Mouse (Mus musculus): ENCODE measurements around the gene Nt5c2. TPM values are rescaled to one million over a fixed set of nuclear protein-coding genes. Genes with fewer than 3 reads are reported as not detected.

Gene Nt5c2
- polyA plus RNA-seq, 1 experiment from 2014 or later = 81.5 TPM

- peaks cover 78% of the 10 kb centered on the region for H3K36me3 ChIP-seq
- H3K27ac ChIP-seq = no peak overlapping the region
- no peak overlapping the region for H3K4me3 ChIP-seq
- WGBS = 86% methylated on average over 14 of the region's 14 CpGs
- no peak overlapping the region for H3K9ac ChIP-seq
- no peaks in the 10 kb centered on the region for H3K27me3 ChIP-seq (replicated peaks)
- no peak overlapping the region for H3K4me2 ChIP-seq (replicated peaks)
- no peaks in the 10 kb centered on the region for H3K9me3 ChIP-seq
- H3K4me1 ChIP-seq = no peaks in the 10 kb centered on the region
- ATAC-seq (ENCODE audit: low FRiP score, low read depth) = no peak
Measured at GRCm38 (mm10) chr19:46887811-46888527, 127.0 kb downstream of the Nt5c2 start.

- no peak overlapping the region for H3K4me2 ChIP-seq (replicated peaks)
- 92% methylated on average over 7 of the region's 7 CpGs for WGBS
- no peaks in the 10 kb centered on the region for H3K4me1 ChIP-seq
- H3K9ac ChIP-seq = no peak overlapping the region
- H3K9me3 ChIP-seq = no peaks in the 10 kb centered on the region
- no peaks in the 10 kb centered on the region for H3K27me3 ChIP-seq (replicated peaks)
- H3K4me3 ChIP-seq = no peak overlapping the region
- ATAC-seq (ENCODE audit: low FRiP score, low read depth) = no peak
- H3K36me3 ChIP-seq = peaks cover 78% of the 10 kb centered on the region
- no peak overlapping the region for H3K27ac ChIP-seq
Measured at GRCm38 (mm10) chr19:46886826-46887225, 128.1 kb downstream of the Nt5c2 start.

- WGBS = 89% methylated on average over 4 of the region's 4 CpGs
Measured at GRCm38 (mm10) chr19:46885365-46885764, 129.6 kb downstream of the Nt5c2 start.

GRCm38 (mm10) chr19:46879876-46880275 is 135.1 kb downstream of the Nt5c2 start:
- ATAC-seq (ENCODE audit: low FRiP score, low read depth) = no peak
- Histone ChIP-seq H3K9ac (no peak overlapping the region), H3K4me3 (no peak overlapping the region), H3K27me3 (replicated peaks) (no peaks in the 10 kb centered on the region), H3K27ac (no peak overlapping the region), H3K4me2 (replicated peaks) (no peak overlapping the region), H3K36me3 (peaks cover 27% of the 10 kb centered on the region; the same call in 1 of the 2 replicates), H3K9me3 (no peaks in the 10 kb centered on the region), H3K4me1 (no peaks in the 10 kb centered on the region)
- 95% methylated on average over 2 of the region's 2 CpGs for WGBS

More at GRCm38 (mm10) chr19:46885365-46885764, 129.6 kb downstream of the Nt5c2 start:
- H3K9me3 ChIP-seq = no peaks in the 10 kb centered on the region
- no peak overlapping the region for H3K27ac ChIP-seq
- H3K9ac ChIP-seq = no peak overlapping the region
- H3K4me3 ChIP-seq = no peak overlapping the region
- no peaks in the 10 kb centered on the region for H3K27me3 ChIP-seq (replicated peaks)
- H3K36me3 ChIP-seq = peaks cover 67% of the 10 kb centered on the region
- no peak for ATAC-seq (ENCODE audit: low FRiP score, low read depth)
- no peaks in the 10 kb centered on the region for H3K4me1 ChIP-seq
- H3K4me2 ChIP-seq (replicated peaks) = no peak overlapping the region

- H3K9ac ChIP-seq = no peak overlapping the region
- no peak overlapping the region for H3K4me2 ChIP-seq (replicated peaks)
- H3K9me3 ChIP-seq = no peaks in the 10 kb centered on the region
- H3K4me3 ChIP-seq = no peak overlapping the region
- no peaks in the 10 kb centered on the region for H3K27me3 ChIP-seq (replicated peaks)
- no peak for ATAC-seq (ENCODE audit: low FRiP score, low read depth)
- H3K36me3 ChIP-seq = peaks cover 19% of the 10 kb centered on the region; the same call in 1 of the 2 replicates
- no peak overlapping the region for H3K27ac ChIP-seq
- 62% methylated on average over 13 of the region's 13 CpGs for WGBS
- H3K4me1 ChIP-seq = no peaks in the 10 kb centered on the region
Measured at GRCm38 (mm10) chr19:46878346-46878745, 136.6 kb downstream of the Nt5c2 start.

GRCm38 (mm10) chr19:46877886-46878285 is 137.1 kb downstream of the Nt5c2 start:
- H3K27me3 ChIP-seq (replicated peaks) = no peaks in the 10 kb centered on the region
- 88% methylated on average over 13 of the region's 13 CpGs for WGBS
- H3K4me1 ChIP-seq = no peaks in the 10 kb centered on the region
- peaks cover 17% of the 10 kb centered on the region; the same call in 1 of the 2 replicates for H3K36me3 ChIP-seq
- ATAC-seq (ENCODE audit: low FRiP score, low read depth) = no peak
- H3K4me3 ChIP-seq = no peak overlapping the region
- no peak overlapping the region for H3K9ac ChIP-seq
- H3K27ac ChIP-seq = no peak overlapping the region
- H3K4me2 ChIP-seq (replicated peaks) = no peak overlapping the region
- H3K9me3 ChIP-seq = no peaks in the 10 kb centered on the region

GRCm38 (mm10) chr19:46875790-46876189 is 139.2 kb downstream of the Nt5c2 start:
- WGBS = 50% methylated on average over 12 of the region's 12 CpGs
- Histone ChIP-seq H3K27ac (no peak overlapping the region), H3K4me3 (no peak overlapping the region), H3K9me3 (no peaks in the 10 kb centered on the region), H3K36me3 (peaks cover 8% of the 10 kb centered on the region; the same call in 1 of the 2 replicates), H3K4me2 (replicated peaks) (no peak overlapping the region), H3K27me3 (replicated peaks) (no peaks in the 10 kb centered on the region), H3K9ac (no peak overlapping the region), H3K4me1 (no peaks in the 10 kb centered on the region)
- ATAC-seq (ENCODE audit: low FRiP score, low read depth) = peak; percentile 44; the same call in 1 of the 2 replicates

- WGBS = 86% methylated on average over 3 of the region's 3 CpGs
- no peaks in the 10 kb centered on the region for H3K9me3 ChIP-seq
- no peak for ATAC-seq (ENCODE audit: low FRiP score, low read depth)
- H3K27ac ChIP-seq = no peak overlapping the region
- H3K4me1 ChIP-seq = no peaks in the 10 kb centered on the region
- no peak overlapping the region for H3K4me2 ChIP-seq (replicated peaks)
- peaks cover 8% of the 10 kb centered on the region; the same call in 1 of the 2 replicates for H3K36me3 ChIP-seq
- no peaks in the 10 kb centered on the region for H3K27me3 ChIP-seq (replicated peaks)
- H3K9ac ChIP-seq = no peak overlapping the region
- no peak overlapping the region for H3K4me3 ChIP-seq
Measured at GRCm38 (mm10) chr19:46873924-46874323, 141.0 kb downstream of the Nt5c2 start.

- no peak for ATAC-seq (ENCODE audit: low FRiP score, low read depth)
- H3K9ac ChIP-seq = no peak overlapping the region
- H3K4me1 ChIP-seq = no peaks in the 10 kb centered on the region
- no peak overlapping the region for H3K4me2 ChIP-seq (replicated peaks)
- H3K4me3 ChIP-seq = no peak overlapping the region
- H3K27ac ChIP-seq = no peak overlapping the region
- no peaks in the 10 kb centered on the region for H3K9me3 ChIP-seq
- H3K27me3 ChIP-seq (replicated peaks) = no peaks in the 10 kb centered on the region
- 86% methylated on average over 7 of the region's 7 CpGs for WGBS
- H3K36me3 ChIP-seq = no peaks in the 10 kb centered on the region
Measured at GRCm38 (mm10) chr19:46871651-46872050, 143.3 kb downstream of the Nt5c2 start.

GRCm38 (mm10) chr19:46871096-46871495 is 143.9 kb downstream of the Nt5c2 start:
- no peaks in the 10 kb centered on the region for H3K9me3 ChIP-seq
- H3K9ac ChIP-seq = no peak overlapping the region
- H3K4me1 ChIP-seq = no peaks in the 10 kb centered on the region
- no peak overlapping the region for H3K4me2 ChIP-seq (replicated peaks)
- H3K27ac ChIP-seq = no peak overlapping the region
- no peak for ATAC-seq (ENCODE audit: low FRiP score, low read depth)
- no peaks in the 10 kb centered on the region for H3K36me3 ChIP-seq
- H3K4me3 ChIP-seq = no peak overlapping the region
- H3K27me3 ChIP-seq (replicated peaks) = no peaks in the 10 kb centered on the region
- 94% methylated on average over 4 of the region's 4 CpGs for WGBS

- Histone ChIP-seq H3K4me1 (no peaks in the 10 kb centered on the region), H3K9me3 (no peaks in the 10 kb centered on the region), H3K36me3 (no peaks in the 10 kb centered on the region), H3K4me2 (replicated peaks) (no peak overlapping the region), H3K27ac (no peak overlapping the region), H3K4me3 (no peak overlapping the region), H3K27me3 (replicated peaks) (no peaks in the 10 kb centered on the region), H3K9ac (no peak overlapping the region)
- no peak for ATAC-seq (ENCODE audit: low FRiP score, low read depth)
- WGBS = 14% methylated on average over 6 of the region's 6 CpGs
Measured at GRCm38 (mm10) chr19:46869526-46869925, 145.4 kb downstream of the Nt5c2 start.

- ATAC-seq (ENCODE audit: low FRiP score, low read depth) = no peak
Measured at GRCm38 (mm10) chr19:46869049-46869448, 145.9 kb downstream of the Nt5c2 start.

GRCm38 (mm10) chr19:46865381-46865780 is 149.6 kb downstream of the Nt5c2 start:
- ATAC-seq (ENCODE audit: low FRiP score, low read depth) = no peak
- Histone ChIP-seq H3K4me2 (replicated peaks) (no peak overlapping the region), H3K36me3 (no peaks in the 10 kb centered on the region), H3K27me3 (replicated peaks) (no peaks in the 10 kb centered on the region), H3K4me3 (no peak overlapping the region), H3K9ac (no peak overlapping the region), H3K4me1 (no peaks in the 10 kb centered on the region), H3K9me3 (no peaks in the 10 kb centered on the region), H3K27ac (no peak overlapping the region)
- WGBS = 92% methylated on average over 4 of the region's 4 CpGs

More at GRCm38 (mm10) chr19:46869049-46869448, 145.9 kb downstream of the Nt5c2 start:
- no peaks in the 10 kb centered on the region for H3K4me1 ChIP-seq
- H3K9ac ChIP-seq = no peak overlapping the region
- no peaks in the 10 kb centered on the region for H3K27me3 ChIP-seq (replicated peaks)
- H3K9me3 ChIP-seq = no peaks in the 10 kb centered on the region
- H3K4me3 ChIP-seq = no peak overlapping the region
- no peak overlapping the region for H3K4me2 ChIP-seq (replicated peaks)
- WGBS = 63% methylated on average over 11 of the region's 11 CpGs
- H3K27ac ChIP-seq = no peak overlapping the region
- H3K36me3 ChIP-seq = no peaks in the 10 kb centered on the region

All from neural tube, embryonic 12.5 days (tissue).